Comparison of ENCODE assay signal across 8 mouse cellular contexts in genomic region chr6:83711067-83711675, GRCm38 (mm10). TPM values are rescaled to one million over a fixed set of nuclear protein-coding genes. Genes with fewer than 3 reads are reported as not detected.
DNase-seq lines count a peak whose midpoint lies in the region; ATAC-seq lines count a peak whose summit lies in the region.

Gene Vax2 (plus strand): TSS chr6:83711264.

- H3K4me2 ChIP-seq in intestine, embryonic 14.5 days (ENCODE audit: low read length), result peak within 1 kb of the TSS; percentile 50
- H3K4me2 ChIP-seq in liver, embryonic 16.5 days (ENCODE audit: low read depth, low read length), result peak within 1 kb of the TSS; percentile 49
- H3K4me2 ChIP-seq in neural tube, embryonic 13.5 days, result peak within 1 kb of the TSS; percentile 51

- peak; percentile 83 for DNase-seq in MEL-GATA-1-ER (ENCODE audit: extremely low read depth, low read depth)
- DNase-seq in gastrocnemius, postnatal 14 days, result peak; percentile 73
- peak; percentile 90 for DNase-seq in intestine, embryonic 14.5 days (ENCODE audit: low spot score)
- DNase-seq in right cerebral cortex, adult 2 months (ENCODE audit: low spot score in 2 of 2), result no peak
- DNase-seq in left cerebral cortex, postnatal 14 days (ENCODE audit: low spot score in 2 of 2), result no peak

- ATAC-seq in intestine, embryonic 14.5 days (replicated peaks; ENCODE audit: low FRiP score, low TSS enrichment, low read depth), result peak; percentile 76
- peak; percentile 76 for ATAC-seq in liver, embryonic 16.5 days (ENCODE audit: low read depth)
- ATAC-seq in neural tube, embryonic 13.5 days (ENCODE audit: low read depth), result peak; percentile 74

- H3K27ac ChIP-seq in brown adipose tissue, adult 24 weeks (replicated peaks; ENCODE audit: low read depth, low read length), result no peak within 1 kb of the TSS
- H3K27ac ChIP-seq in intestine, embryonic 14.5 days (ENCODE audit: low read depth), result no peak within 1 kb of the TSS
- no peak within 1 kb of the TSS for H3K27ac ChIP-seq in liver, embryonic 16.5 days (ENCODE audit: low read length)
- no peak within 1 kb of the TSS for H3K27ac ChIP-seq in neural tube, embryonic 13.5 days (replicated peaks)

- intact Hi-C loops in gastrocnemius, postnatal 14 days (cut with DNase I; ENCODE audit: low total_unique reads), result no loop called here
- intact Hi-C loops in left cerebral cortex, postnatal 14 days (cut with DNase I), result no loop called here

- peak within 1 kb of the TSS; percentile 37 for H3K4me3 ChIP-seq in brown adipose tissue, adult 24 weeks (ENCODE audit: insufficient read depth, low read depth, low read length)
- peak within 1 kb of the TSS; percentile 29 for H3K4me3 ChIP-seq in intestine, embryonic 14.5 days (ENCODE audit: low read depth, low read length)
- peak within 1 kb of the TSS; percentile 43 for H3K4me3 ChIP-seq in liver, embryonic 16.5 days (ENCODE audit: low read depth, low read length)
- peak within 1 kb of the TSS; percentile 33 for H3K4me3 ChIP-seq in neural tube, embryonic 13.5 days

- no peaks in the 10 kb centered on the region for H3K9me3 ChIP-seq in intestine, embryonic 14.5 days (ENCODE audit: control insufficient read depth, low read length)
- H3K9me3 ChIP-seq in liver, embryonic 16.5 days (replicated peaks; ENCODE audit: control insufficient read depth, low read length), result no peaks in the 10 kb centered on the region
- H3K9me3 ChIP-seq in neural tube, embryonic 13.5 days, result no peaks in the 10 kb centered on the region

- peaks cover 100% of the 10 kb centered on the region for H3K27me3 ChIP-seq in intestine, embryonic 14.5 days (replicated peaks; ENCODE audit: control insufficient read depth, insufficient read depth, low read length)
- H3K27me3 ChIP-seq in liver, embryonic 16.5 days (ENCODE audit: control insufficient read depth, insufficient read depth, low read depth, low read length), result peaks cover 99% of the 10 kb centered on the region
- peaks cover 100% of the 10 kb centered on the region for H3K27me3 ChIP-seq in neural tube, embryonic 13.5 days

- no peak within 1 kb of the TSS for H3K9ac ChIP-seq in intestine, embryonic 14.5 days (ENCODE audit: low read length)
- H3K9ac ChIP-seq in liver, embryonic 16.5 days (ENCODE audit: low read depth, low read length), result no peak within 1 kb of the TSS
- H3K9ac ChIP-seq in neural tube, embryonic 13.5 days, result no peak within 1 kb of the TSS

- H3K36me3 ChIP-seq in intestine, embryonic 14.5 days (ENCODE audit: control insufficient read depth, insufficient read depth, low read length), result no peaks in the 10 kb centered on the region
- no peaks in the 10 kb centered on the region for H3K36me3 ChIP-seq in liver, embryonic 16.5 days (ENCODE audit: control insufficient read depth, insufficient read depth)
- H3K36me3 ChIP-seq in neural tube, embryonic 13.5 days, result no peaks in the 10 kb centered on the region

- under 1% methylated on average over 46 of the region's 46 CpGs for WGBS in intestine, embryonic 14.5 days
- under 1% methylated on average over 46 of the region's 46 CpGs for WGBS in liver, embryonic 16.5 days (ENCODE audit: insufficient replicate concordance)
- WGBS in neural tube, embryonic 13.5 days, result 1% methylated on average over 32 of the region's 46 CpGs

- H3K4me1 ChIP-seq in brown adipose tissue, adult 24 weeks (ENCODE audit: control insufficient read depth, insufficient read depth, insufficient read length, low read length), result peaks cover 3% of the 10 kb centered on the region; the same call in 1 of the 2 replicates
- peaks cover 7% of the 10 kb centered on the region for H3K4me1 ChIP-seq in intestine, embryonic 14.5 days (replicated peaks; ENCODE audit: control insufficient read depth, insufficient read depth, low read length)
- peaks cover 3% of the 10 kb centered on the region; the same call in 1 of the 2 replicates for H3K4me1 ChIP-seq in liver, embryonic 16.5 days (ENCODE audit: control insufficient read depth, low read depth, low read length)
- peaks cover 22% of the 10 kb centered on the region for H3K4me1 ChIP-seq in neural tube, embryonic 13.5 days (replicated peaks)

RNA-seq across cellular contexts. Expression of gene Vax2, which starts in this region (rescaled TPM):
- polyA plus RNA-seq in brown adipose tissue, adult 24 weeks (2012; ENCODE audit: insufficient read depth, insufficient read length, missing spikeins), result not detected in 2 replicates
- not detected for total RNA-seq in gastrocnemius, postnatal 14 days (2021)
- polyA plus RNA-seq in intestine, embryonic 14.5 days (2014; fragmentation: Nextera tagmentation; extraction: Ambion mirVana), result not detected in 2 replicates
- not detected in 2 replicates for polyA plus RNA-seq in liver, embryonic 16.5 days (2015; fragmentation: Nextera tagmentation; extraction: Ambion mirVana)
- 0.15 TPM in 1 of 2 replicates, not detected in the other for polyA plus RNA-seq in neural tube, embryonic 13.5 days (2015; fragmentation: Nextera tagmentation; extraction: Ambion mirVana)
- total RNA-seq in left cerebral cortex, postnatal 14 days (2021), result not detected

Comparison
In these comparisons a context has a peak if more than half of its experiments do, and no peak if none do; other contexts are left out.
1. Peak in DNase-seq in gastrocnemius, postnatal 14 days; RNA of the gene not detected or under 1 TPM.
2. Peak in DNase-seq, ATAC-seq, H3K4me3 ChIP-seq and H3K4me2 ChIP-seq in intestine, embryonic 14.5 days; RNA of the gene not detected or under 1 TPM.
3. Peak in ATAC-seq, H3K4me3 ChIP-seq and H3K4me2 ChIP-seq in liver, embryonic 16.5 days; RNA of the gene not detected or under 1 TPM.
4. Peak in ATAC-seq, H3K4me3 ChIP-seq and H3K4me2 ChIP-seq in neural tube, embryonic 13.5 days; RNA of the gene not detected or under 1 TPM.